Mouse (Mus musculus) c-Kit-positive CD71-positive TER-119-negative erythroid progenitor cells, embryonic 14.5 days (primary cell): Measurements from ENCODE around the gene Phf14.
A peak's percentile ranks its signal among the peaks of the same experiment; 100 is the strongest.
"Not testable (repeated sequence)": the region's sequence is repeated elsewhere in the genome, so short reads cannot be mapped to it uniquely, and the experiment has no call there.

ENCODE experiments used
- DNase-seq: peaks from one replicate; pipeline ENCODE4 v3.0.0-alpha.2; 2013; ENCODE audit warnings: low read depth

The Phf14 gene

GRCm38 (mm10) chr6:11907269-11908032 is at the start of gene Phf14, which contains the start of gene Ndufa4:
Gene Phf14 (plus strand): TSS chr6:11907809.
Gene Ndufa4 (minus strand): TSS chr6:11907497.
- DNase-seq = peak; percentile 74

DNA sequence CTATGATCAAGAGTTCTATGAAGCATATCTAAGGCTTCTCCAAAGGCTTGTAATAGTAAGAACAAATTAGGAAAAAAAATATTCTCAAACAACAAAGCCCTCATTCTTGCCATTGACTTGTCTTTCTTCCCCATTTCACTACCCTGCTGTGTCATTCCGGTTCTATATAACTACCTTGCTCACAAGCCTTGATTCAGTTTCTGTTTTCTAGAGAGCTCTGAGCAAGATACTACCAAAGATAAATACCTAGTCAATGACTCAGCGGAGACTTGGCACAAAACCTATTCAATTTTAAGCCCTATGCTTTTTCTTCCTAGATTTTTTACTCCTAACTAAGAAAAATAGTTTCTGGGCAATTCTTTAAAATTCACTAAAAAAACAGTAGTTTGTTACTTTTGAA is 32.2 kb upstream of the Phf14 start:
- not testable (repeated sequence) for DNase-seq

GRCm38 (mm10) chr6:11900809-11901310 is 6.7 kb upstream of the Phf14 start:
- DNase-seq = no peak

GRCm38 (mm10) chr6:11906890-11907268 is 730 bp upstream of the Phf14 start:
- no peak for DNase-seq

DNA sequence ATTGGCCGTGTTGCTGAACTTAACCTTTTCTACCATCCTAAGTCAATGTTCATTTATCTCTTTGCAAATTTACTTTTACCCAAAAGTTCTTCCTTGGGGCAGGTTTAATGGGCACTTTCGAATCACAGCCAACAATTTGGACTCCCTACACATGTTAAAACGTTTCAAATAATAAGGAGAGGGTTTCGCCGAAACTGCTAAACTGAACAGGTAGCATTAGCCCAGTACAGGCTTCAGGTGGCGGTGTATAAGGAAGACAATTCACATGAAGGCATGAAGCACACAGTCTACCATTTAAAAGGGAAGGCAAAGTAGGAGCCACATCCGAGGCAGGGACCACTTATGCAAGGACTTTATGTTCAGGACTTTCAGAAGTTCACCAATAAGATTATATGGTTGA is 561 bp downstream of the Phf14 start:
- no peak for DNase-seq

GRCm38 (mm10) chr6:11925496-11926041 is 18.0 kb downstream of the Phf14 start:
- DNase-seq = peak; percentile 65

DNA sequence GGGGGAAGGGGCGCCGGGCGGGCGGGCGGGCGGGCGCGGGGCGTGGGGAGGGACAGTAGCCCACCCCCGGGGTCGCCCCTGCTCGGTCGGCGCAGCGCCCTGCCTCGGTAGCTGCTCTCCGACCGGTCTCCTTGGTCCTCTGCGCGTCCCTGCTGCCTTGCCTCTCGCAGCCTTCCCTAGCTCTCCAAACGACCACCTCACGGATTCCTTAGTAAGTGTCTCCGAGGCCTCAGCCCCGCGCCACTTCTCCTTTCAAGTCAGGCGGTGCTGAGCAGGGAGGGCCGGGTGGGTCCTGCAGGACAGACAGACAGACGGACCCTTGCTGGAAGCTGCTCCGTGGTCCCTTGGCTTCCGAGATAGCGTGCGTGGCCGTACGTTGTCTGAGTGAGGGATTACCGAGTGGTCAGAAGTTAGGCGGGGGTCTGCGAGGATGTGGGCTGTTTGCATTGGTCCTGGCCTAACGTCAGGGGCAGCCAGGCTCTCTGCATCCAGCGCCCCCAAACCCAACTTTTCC is 18.5 kb downstream of the Phf14 start:
- no peak for DNase-seq

DNA sequence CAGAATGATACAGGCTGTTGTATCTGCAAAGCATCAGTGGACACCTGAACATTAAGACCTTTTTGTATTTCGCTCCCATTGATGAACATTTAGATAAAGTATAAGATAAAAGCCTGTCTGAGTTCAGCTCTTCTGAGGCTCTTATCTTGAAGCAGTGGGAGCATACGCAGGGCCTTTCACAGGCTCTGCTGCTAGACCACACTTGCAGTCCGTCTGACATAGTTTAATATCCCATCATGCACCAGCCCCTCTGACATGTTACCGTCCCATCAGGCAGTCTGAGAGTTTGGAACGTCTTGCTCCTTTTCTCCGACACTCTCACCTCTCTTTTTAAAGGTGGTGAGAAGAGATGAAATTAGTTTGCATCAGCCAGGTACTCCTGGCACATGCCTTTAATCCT is 19.9 kb downstream of the Phf14 start:
- no peak for DNase-seq

DNA sequence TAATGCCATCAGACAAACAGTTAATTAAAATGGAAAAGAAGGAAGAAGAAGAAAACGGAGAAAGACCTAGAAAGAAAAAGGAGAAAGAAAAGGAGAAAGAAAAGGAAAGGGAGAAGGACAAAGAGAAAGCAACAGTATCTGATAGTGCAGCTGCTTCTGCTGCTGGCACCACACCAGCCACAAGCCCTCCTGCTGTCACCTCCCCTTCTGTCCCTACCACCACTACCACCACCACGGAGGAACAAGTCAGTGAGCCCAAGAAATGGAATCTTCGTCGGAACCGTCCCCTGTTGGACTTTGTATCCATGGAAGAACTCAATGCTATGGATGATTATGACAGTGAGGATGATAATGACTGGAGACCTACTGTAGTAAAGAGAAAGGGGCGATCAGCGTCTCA is 25.8 kb downstream of the Phf14 start:
- no peak for DNase-seq

GRCm38 (mm10) chr6:11940895-11941294 is 33.3 kb downstream of the Phf14 start:
- no peak for DNase-seq

GRCm38 (mm10) chr6:11942089-11942488 is 34.5 kb downstream of the Phf14 start:
- no peak for DNase-seq

DNA sequence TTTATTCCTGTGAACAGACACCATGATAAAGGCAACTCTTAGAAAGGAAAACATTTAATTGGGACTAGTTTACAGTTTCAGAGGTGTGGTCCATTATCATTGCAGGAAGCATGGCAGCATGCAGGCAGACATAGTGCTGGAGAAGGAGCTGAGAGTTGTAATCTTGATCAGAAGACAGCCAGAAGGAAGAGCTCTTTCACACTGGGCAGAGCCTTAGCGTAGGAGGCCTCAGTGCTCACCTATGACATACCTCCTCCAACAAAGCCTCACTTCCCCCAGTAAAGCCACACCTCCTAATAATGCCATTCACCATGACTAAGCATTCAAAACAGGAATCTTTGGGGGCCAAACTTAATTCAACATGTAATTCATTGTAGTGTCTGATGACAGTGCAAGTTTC is 40.5 kb downstream of the Phf14 start:
- peak; percentile 53 for DNase-seq

DNA sequence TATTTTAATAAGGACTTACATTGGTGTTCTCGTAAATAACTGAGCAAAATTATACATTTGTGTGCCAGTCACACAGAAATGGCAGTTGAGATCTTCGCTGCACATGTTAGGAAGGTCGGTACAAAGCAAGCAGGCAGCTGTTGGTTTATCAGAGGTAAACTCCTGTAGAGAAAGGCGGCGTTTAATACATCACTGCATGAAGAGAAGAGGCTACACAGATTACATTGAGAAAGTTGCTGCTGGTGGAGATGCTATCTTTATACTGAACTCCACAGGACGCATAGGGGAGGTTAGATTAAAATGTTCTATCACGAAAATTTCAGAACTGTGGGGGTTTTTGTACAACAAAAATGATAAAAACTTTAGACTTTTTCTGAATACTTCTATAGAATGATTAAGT is 52.6 kb downstream of the Phf14 start:
- no peak for DNase-seq

- DNase-seq = no peak
Measured at GRCm38 (mm10) chr6:11993782-11994181, 86.2 kb downstream of the Phf14 start.

GRCm38 (mm10) chr6:11998576-11998975 is 91.0 kb downstream of the Phf14 start:
- no peak for DNase-seq

GRCm38 (mm10) chr6:11999506-11999905 is 91.9 kb downstream of the Phf14 start:
- no peak for DNase-seq

GRCm38 (mm10) chr6:12005455-12005854 is 97.8 kb downstream of the Phf14 start:
- no peak for DNase-seq

DNA sequence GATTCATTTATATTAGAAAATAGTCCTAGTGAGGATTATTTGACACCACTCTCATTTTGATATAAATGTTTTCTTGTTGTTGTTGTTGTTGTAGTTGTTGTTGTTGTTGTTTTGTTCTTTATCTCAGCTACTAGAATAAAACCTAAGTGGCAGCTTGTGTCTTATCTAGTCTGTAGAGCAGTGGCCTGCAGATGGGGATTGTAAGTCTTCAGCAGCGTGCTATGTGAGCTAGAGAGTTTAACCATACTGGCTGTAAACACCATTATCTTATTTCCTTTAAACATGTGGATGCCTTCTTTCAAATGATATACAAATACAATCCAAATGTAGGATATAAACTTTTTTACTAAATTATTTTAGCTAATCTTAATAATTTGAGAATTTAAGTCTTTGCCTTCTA is 98.4 kb downstream of the Phf14 start:
- DNase-seq = no peak

DNA sequence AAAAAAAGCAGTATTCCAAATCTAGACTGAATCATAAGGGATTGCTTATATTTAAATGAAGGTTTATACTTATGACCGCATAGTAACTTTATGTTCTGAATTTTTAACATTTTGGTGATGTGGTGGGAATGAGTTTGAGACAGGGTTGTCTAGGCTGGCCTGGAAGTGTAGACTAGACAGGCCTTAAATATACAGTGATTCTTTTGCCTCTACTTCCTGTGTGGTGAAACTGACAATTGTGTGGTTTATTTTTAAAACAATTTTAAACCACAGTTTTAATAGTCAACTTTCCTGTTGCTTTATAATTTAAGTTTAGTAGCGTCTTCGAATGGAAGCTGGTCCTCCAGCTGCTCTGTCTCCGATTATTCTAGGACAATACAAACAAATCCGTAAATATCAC is 104.5 kb downstream of the Phf14 start:
- no peak for DNase-seq

- no peak for DNase-seq
Measured at GRCm38 (mm10) chr6:12014035-12014434, 106.4 kb downstream of the Phf14 start.

DNA sequence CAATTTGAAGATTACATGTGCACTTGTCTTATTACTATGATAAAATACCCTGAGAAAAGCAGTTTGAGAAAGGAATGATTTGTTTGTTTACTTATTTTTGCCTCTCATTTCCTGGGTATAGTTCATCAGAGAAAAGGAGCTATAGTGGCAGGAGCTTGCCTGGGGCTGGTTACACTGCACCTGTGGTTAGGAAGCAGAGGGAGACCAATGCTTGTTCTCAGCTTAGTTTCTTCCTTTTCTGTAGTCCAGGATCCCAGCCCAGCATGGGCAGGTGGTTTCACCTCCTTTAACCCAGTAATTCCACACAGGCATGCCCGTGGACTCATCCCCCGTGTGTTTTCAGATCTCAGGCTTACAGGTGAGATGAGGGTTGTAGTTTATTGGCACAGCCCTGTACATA is 107.1 kb downstream of the Phf14 start:
- no peak for DNase-seq

GRCm38 (mm10) chr6:12019736-12020135 is 112.1 kb downstream of the Phf14 start:
- DNase-seq = no peak

- DNase-seq = no peak
Measured at GRCm38 (mm10) chr6:12020156-12020555, 112.5 kb downstream of the Phf14 start.

GRCm38 (mm10) chr6:12020738-12021137 is 113.1 kb downstream of the Phf14 start:
- no peak for DNase-seq
